Mouse (Mus musculus) left cerebral cortex, postnatal 14 days (tissue): ENCODE measurements around the gene Nhsl2. TPM values are rescaled to one million over a fixed set of nuclear protein-coding genes. Genes with fewer than 3 reads are reported as not detected.

ENCODE experiments used
- DNase-seq, 2 experiments: peaks; one replicate each; pipeline ENCODE4 v3.0.0; 2021 to 2022; ENCODE audit warnings: low spot score in 2 of 2, mixed read lengths in 1 of 2
- intact Hi-C: fragments of 180-260 bp; cut with DNase I; formaldehyde crosslinking; loops from one replicate; pipeline ENCODE4 v1.15.1; 2025
- total RNA-seq, 2 experiments: library from RNA; stranded (reverse); gene quantifications; 2 replicates each; pipeline ENCODE4 v1.2.3; 2021

The Nhsl2 gene
- total RNA-seq, 2 experiments from 2014 or later: 26.7 to 29.3 TPM

DNA sequence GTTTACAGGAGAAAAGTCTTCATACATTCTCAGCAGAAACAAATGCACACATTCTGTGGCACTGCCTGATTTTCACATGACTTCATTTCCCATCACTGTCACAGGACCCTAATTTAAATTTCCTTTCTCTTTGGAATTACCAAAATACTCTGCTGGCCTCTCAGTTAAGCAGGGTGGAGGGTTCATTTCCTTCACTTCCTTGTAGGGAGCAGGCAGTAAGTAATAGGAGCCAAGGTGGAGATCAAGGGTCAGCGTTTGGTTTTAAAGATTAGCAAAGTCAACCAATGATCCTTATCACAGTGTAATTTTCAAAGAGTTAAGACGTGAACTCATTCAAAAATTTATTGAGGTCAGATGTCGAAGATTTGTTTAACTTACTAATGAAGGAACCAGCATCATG is 175.8 kb downstream of the Nhsl2 start:
- no peak for DNase-seq
- intact Hi-C loops: no loop called here

DNA sequence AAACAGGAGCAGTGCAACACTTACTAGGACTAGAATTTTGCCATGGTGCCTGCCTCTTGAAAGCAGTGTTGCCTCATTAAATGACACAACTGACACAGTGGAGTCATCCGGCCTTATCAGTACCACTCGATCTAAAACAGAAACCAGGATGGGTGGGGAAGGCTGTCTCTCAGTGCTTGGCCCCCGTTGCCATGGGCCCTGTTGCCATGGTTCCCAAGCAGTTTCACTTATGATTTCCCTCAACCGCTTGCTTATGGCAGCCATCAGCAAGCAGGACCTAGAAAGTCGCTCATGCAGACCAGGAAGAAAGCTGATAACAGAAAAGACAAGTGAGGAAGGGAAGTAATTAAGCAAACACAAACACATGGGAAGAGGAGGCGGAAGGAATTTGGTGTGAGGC is 182.7 kb downstream of the Nhsl2 start:
- intact Hi-C loops: no loop called here
- peak; percentile 13 to 19 for DNase-seq

DNA sequence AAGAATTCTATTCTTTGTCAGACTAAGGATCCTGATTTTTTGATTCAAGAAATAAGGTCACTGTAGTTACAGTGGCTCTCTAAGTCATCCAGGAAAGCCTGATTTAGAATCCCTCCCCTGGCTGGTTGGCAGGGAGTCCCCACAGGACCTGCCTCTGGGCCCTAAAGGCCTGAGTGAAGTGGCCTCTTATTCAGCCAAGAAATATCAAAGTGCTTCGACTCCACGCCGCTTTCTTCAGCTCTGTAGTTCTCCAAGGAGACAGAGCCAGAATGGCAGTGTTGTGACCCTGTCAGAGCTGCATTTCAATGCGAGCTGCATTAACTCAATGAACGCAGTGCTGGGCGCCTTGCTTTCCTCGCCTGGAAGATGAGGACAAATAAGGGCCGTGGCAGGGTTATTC is 183.2 kb downstream of the Nhsl2 start:
- intact Hi-C loops: no loop called here
- no peak for DNase-seq

DNA sequence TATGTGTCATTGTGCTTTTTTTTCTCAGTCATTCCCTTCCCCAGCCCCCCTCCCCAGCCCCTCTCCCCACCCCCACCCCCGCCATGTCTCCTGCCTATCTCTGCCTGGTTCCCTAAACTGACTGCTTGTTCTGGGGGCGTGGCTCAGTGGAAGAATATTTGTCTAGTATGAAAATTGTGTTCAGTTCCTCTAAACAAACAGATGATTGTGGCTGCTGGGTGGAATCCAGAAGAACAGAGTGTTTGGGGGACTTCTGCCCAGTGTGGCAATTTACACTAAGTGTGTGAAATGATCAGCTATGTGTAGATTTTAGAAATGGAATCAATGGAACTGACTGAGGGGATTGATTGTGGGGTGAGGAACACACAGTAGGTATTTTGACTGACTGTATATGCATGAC is 184.4 kb downstream of the Nhsl2 start:
- intact Hi-C loops: no loop called here
- DNase-seq: no peak

DNA sequence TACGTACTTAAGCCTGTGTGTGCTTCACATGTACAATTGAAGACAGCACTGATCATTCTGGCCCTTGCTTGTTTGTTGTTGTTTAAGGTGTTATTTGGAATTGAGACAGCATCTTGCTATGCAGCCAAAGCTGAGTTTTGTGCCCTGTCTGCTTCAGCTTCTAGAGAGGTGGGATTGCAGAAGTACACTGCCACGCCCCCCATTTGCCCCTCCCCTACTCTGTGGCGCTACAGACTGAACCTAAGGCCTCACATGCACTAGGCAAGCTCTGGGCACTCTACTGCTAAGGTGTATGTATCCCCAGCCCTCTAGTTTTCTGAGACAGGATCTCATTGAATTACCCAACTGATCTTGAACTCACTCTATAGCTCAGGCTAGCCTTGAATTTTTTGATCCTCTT is 186.5 kb downstream of the Nhsl2 start:
- no peak for DNase-seq
- intact Hi-C loops: no loop called here

DNA sequence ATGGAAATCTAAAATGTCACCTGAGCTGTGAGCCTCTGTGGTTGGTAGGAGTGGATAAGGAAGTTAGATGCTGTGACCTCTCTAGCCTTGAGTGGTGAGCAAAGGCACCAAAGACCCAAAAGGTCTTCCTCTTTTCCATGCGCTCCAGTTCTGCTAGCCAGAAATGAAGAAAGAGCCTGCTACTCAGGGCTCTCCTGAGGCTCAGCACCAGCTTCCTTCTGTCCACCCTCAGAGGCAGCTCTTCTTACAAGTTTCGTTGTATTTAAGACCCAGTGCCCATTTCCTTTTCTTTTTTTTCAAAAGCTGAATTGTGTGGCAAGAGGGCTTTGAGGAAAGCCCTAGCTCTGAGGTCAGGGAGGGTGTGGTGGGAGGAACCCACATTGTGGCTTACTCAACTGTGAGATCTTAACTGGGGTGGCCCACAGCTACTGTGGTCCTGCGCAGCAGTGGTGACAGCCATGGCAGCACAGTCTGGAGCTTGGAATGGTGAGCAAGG is 187.7 kb downstream of the Nhsl2 start:
- intact Hi-C loops: no loop called here
- no peak for DNase-seq

DNA sequence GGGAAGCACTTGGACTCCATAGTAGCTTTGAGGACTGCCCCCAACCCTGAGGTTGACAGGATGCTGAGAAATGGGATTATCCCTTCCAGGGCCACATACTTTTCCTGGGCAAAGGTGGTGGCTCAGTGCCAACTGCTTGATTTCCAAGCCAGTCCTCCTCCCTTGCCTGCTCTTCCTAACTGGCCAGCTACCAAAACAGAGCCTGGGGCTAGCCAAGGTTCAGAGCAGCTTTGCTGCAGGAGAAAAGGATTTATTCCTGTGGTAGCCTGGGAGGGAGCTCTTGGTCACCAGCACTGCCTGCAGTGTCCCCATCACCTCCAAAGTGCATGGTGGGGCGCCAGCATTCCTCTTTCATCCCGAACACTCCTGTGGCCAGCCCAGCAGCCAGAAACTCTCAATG is 188.3 kb downstream of the Nhsl2 start:
- intact Hi-C loops: no loop called here
- DNase-seq: no peak

DNA sequence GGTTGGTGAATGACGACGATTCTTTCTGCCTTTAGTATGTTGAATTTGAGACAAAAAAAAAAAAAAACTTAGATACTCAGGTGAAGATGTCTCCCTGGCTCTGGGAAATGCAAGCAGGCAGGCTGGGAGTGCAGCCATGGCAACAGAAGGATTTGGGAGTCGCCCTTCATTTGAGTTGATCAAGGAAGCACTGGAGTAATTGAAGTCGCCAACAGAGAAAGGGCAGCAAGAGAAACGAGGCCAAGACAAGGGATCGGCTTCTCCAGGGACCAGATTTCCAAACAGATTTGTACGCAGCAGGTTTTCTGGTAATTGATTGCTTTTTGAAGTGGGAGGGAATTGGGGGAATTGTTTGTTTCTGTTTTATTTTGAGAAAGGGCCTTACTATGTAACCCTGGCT is 192.4 kb downstream of the Nhsl2 start:
- intact Hi-C loops: no loop called here
- DNase-seq: no peak

DNA sequence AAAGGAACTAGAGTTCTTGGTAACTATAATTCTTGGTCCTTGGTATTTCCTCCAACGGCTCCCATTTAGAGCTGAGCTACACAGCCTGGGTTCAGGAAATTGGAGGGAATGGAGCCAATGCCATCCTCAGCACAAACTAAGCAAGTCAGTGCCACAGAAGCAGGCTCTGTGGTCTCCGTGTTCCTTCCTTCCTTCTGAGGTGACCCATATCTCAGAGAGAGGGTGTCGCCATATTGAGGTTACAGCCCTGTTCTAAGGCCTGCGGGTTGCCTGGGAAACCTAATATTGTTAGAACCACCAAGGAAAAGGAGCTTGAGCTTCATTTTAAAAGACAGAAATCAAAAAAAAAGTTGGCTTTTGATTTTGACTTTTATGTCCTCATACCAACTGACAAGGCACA is 193.2 kb downstream of the Nhsl2 start:
- intact Hi-C loops: no loop called here
- DNase-seq: no peak

DNA sequence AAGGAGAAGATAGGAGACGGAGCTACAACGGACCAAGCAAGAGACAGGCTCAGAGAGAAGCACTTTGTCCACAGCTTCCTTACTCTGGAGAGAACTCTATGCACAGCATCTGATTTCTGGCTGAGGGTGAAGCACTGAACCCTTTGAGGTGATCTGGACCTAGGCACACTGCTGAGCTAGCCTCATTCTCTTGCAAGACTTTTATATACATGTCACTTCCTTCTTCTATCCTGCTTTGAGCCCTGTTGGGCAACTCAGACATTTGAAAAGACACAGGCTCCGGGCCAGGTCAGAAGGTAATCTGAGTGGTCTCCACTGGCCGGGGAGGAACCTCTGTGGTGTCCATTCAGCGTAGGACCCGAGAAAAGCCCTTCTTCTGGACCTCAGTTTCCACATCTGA is 201.4 kb downstream of the Nhsl2 start:
- no peak for DNase-seq
- intact Hi-C loops: no loop called here

DNA sequence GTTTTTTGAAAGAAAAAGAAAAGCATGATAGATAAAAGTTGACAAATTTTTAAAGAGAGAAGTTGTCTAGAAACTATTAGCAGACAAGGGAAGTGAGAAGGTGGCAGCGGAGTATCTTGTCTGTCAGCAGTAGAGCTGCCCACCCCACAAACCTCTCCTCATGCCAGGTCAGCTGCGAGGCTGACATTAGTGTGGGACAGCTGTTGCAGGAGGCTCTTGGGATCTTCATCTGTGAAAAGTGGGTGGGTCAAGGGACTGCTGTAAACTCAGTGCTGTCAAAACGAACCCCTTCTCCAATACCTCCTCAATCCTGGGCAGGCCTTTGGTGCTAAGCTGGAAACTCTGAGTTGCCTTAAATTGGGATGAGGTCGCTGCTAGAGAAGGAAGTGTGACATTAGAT is 202.0 kb downstream of the Nhsl2 start:
- no peak for DNase-seq
- intact Hi-C loops: no loop called here

DNA sequence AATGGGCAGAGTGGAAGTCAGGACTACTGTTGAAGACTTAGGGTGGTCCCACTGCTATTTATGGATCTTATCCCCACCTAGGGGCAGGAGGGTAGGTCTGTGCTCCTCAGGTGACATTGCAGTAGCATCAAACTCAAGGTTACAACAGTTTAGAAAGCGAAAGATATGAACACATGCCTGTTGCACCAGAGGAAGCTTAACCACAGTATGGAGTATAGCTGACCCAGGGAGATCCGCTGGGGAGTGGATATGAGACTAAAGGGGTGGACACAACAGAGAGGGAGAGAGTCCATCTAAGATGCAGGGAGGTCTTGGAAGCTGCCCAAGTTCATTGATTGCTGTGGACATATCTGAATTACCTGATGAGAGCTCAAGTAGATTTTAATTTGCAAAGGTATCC is 204.2 kb downstream of the Nhsl2 start:
- intact Hi-C loops: no loop called here

DNA sequence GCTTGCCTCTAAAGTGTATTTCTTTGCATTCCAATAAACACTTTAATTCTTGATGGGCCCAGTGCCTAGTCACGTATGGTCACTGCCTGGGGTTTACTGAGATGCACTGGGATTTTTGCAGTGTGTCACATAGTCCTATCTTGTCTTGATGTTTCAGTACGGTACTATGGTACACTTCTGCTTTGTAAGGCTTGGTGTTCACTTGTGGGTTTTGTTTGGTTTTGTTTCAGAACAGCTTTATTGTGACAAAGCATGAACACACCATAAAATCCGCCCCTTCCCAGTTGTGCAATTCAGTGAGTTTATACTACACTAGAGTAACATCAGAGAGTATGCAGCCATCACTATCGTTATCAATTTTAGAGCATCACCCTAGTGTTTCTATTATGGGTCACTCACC is 204.8 kb downstream of the Nhsl2 start:
- intact Hi-C loops: no loop called here

More for the DNA sequence above, 204.2 kb downstream of the Nhsl2 start:
- no peak for DNase-seq

DNA sequence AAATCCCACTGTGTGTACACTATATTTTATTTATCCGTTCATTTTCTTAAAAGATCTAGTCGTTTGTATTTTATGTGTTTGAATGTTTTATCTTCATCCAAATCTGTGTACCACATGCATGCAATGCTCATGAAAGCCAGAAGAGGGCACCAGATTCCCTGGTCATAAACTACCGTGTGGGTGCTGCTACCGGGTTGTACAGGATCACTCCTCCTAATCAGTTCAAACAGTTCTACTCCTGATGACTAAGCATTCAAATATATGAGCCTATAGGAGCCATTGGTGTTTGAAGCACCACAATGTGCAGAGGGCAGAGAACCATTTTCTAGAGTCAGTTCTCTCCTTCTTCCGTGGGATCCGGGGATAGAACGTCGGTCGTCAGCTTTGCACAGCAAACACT is 210.3 kb downstream of the Nhsl2 start:
- DNase-seq: no peak
- intact Hi-C loops: no loop called here

More for the DNA sequence above, 204.8 kb downstream of the Nhsl2 start:
- no peak for DNase-seq

DNA sequence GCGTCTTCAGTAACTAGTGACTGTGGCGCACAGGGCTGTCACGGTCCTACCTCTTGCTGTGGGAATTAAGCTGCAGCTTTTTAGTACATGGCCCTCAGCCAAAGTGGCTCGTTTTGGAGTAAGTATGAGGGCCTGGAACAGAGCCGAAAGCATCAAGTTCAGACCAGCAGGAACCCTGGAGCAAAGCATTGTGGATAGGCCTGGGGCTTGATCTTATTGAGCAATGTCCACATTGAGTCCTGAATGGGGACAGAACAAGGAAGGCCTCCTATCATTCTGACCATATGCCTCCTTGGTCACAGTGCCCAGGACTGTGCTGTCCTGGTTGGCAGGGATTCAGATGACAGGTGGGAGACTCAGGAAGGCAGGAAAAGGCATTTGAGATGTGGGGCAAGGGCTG is 211.1 kb downstream of the Nhsl2 start:
- DNase-seq: no peak
- intact Hi-C loops: no loop called here

DNA sequence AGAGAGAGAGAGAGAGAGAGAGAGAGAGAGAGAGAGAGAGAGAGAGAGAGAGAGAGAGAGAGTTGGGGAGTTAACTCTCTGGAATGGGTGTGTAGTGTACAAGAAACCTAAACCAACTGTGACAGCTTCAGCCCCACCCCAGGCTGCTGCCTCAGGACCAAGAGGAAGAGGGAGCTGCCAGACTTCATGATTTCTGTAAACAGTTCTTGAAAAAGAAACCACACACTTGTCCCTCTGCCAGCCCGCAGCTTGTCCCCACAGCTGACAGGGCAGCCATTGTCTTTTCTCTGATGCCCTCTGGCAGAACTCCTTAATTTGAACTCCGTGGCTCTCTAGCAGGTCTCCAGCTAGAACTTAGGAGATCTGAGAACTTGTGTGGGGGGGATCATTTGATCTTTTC is 211.7 kb downstream of the Nhsl2 start:
- no peak for DNase-seq
- intact Hi-C loops: no loop called here

DNA sequence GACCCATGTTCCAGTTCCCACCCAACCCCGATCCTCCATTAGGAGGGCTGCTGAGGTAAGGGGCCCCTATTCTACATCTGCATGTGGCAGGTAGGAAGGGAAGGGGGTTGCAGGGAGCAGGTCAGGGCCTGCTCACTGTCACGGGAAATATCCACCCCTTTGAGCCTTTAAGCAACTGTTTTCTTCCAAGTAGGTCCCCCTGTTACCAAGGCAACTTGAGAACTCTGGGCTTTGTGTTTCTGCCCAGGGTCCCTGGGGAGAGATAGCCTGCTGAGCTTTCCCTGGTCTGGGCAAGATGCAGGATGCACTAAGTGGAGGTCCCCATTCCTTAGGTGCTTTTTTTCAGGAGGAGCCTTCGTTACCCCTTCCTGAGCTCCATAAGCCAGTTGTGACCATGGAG is 214.9 kb downstream of the Nhsl2 start:
- intact Hi-C loops: no loop called here
- DNase-seq: no peak

DNA sequence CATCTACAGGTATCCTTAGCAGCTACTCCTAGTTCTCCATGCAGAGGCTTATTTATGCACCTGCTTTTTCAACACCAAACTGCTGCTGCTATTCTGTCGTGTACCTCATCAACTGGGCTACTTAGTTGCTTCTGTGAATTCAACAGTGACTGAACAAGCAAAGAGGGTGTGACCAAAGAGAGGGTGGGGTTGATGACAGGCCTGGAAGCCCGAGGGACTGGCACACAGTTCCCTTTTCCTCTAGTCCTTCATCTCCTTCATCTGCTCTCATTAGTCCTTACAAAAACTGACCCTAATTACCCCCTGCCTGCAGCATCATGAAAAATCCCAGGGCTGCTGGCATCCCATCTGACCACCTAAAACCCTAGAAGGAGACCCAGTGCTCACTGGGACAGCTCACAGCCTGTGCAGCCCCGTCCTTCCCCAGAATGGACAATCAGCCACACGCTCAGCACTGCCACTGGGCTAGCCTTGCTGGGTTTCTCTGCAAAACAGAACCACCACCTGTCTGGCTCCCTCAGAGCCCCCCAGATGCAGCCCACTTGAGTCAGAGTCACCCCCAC is 216.1 kb downstream of the Nhsl2 start:
- intact Hi-C loops: loop anchor here (5.0 kb wide), 3 partner anchors 63 to 258 kb away; no protein-coding TSS in a partner anchor
- DNase-seq: no peak

DNA sequence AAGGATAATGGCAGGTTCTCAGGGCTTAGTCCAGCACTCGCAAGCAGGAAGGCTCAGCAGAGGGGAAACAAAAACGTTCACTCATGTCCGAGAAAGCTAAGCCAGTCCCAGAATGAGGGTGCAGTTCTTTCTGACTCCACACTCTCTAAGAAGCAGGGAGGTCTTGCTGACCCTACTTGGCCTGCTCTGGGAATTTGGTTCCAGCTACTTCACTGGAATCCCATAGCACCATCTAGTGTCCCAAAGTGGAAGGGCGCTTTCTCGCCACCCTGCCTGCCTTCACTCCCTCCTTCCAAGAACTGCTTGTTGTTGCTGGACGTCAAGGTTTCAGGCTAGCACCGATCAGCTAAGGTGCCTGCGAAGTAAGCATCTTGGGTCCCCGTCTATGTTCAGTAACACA is 216.9 kb downstream of the Nhsl2 start:
- peak; percentile 79 to 84 for DNase-seq
- intact Hi-C loops: loop anchor here (2.0 to 5.0 kb wide), 4 partner anchors 64 to 259 kb away; no protein-coding TSS in a partner anchor

DNA sequence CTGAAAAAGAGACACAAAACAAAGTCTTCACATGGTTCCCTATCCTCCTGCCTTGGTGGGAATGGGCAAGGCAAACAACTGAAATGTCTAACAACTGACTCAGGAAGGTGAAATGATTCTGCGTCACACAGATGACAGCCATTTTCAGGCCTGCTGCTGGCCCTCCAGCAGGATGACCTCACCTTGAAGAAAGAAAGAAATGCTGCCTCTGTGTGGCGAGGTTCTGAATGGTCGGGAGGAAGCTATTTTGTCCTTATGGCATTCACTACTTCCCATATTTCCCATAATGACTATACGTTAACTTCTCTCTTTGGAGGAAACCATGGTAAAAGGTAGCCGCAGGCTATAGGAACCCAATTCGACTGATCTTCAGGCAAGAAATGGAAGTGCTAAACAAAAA is 217.9 kb downstream of the Nhsl2 start:
- intact Hi-C loops: loop anchor here (2.0 to 5.0 kb wide), 4 partner anchors 65 to 260 kb away; no protein-coding TSS in a partner anchor
- no peak for DNase-seq

DNA sequence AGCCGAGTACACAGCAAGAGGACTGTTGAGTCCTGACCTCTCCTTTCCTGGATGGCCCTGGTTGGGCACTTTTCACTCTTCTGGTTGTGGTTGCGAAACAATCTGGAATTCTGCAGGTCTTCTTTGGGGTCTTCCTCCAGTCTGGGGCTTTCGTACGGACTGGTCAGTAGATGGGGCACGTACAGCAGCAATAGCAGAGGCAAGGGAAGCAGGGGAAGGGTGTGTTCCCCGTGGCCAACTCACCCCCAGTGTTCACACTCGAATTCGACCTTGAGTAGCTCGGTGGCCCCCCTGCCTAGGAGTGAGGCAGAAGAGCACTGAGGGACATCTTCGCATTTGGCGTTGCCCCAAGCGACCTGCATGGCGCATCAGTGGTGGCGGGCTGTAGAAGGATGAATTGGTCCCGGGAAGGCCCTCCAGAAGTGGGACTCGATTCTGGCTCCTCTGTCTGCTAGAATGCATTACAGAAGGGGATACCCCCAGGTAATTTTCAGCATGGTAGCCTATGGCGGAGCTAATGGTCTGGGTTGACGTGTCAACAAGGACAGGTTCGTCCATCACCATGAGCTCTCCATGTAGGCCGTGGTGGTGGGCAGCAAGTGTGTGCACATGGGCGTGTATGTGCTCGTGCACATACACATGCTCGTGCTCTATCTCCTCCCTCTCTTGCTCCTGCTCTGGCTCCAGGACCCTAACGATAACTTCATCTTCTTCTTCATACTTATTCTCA is 219.8 kb downstream of the Nhsl2 start:
- intact Hi-C loops: loop anchor here (5.0 kb wide), 3 partner anchors 67 to 262 kb away; no protein-coding TSS in a partner anchor
- no peak for DNase-seq
